Mouse (Mus musculus) bone marrow, adult 2 months (tissue): ENCODE measurements around the gene Fgfr2. TPM values are rescaled to one million over a fixed set of nuclear protein-coding genes. Genes with fewer than 3 reads are reported as not detected.

Experiments used
- H3K27ac ChIP-seq: fragments of 200-500 bp; 2 replicates; pipeline ENCODE4 v1.5.1; 2012; ENCODE audit warnings: low read depth, mild to moderate bottlenecking, control low read depth, inconsistent platforms, low read length; ENCODE audit not compliant: control insufficient read depth, poor library complexity, insufficient read depth
- H3K4me1 ChIP-seq: fragments of 200-500 bp; 2 replicates; pipeline ENCODE4 v1.6.1; 2011; ENCODE audit warnings: low read length; ENCODE audit not compliant: control insufficient read depth, insufficient read depth
- H3K4me3 ChIP-seq: fragments of 200-500 bp; replicated peaks from 2 replicates; pipeline ENCODE3; 2011; ENCODE audit warnings: mild to moderate bottlenecking, low read depth, low read length, control low read depth; ENCODE audit not compliant: control insufficient read depth
- CTCF ChIP-seq: fragments of 200-500 bp; IDR thresholded peaks from 2 replicates; pipeline ENCODE4 v1.5.1; 2011; ENCODE audit warnings: low read length, control low read depth; ENCODE audit not compliant: control insufficient read depth, insufficient read depth
- POLR2A ChIP-seq: fragments of 200-500 bp; IDR thresholded peaks from 2 replicates; pipeline ENCODE4 v1.6.1; 2011; ENCODE audit warnings: low read depth, mild to moderate bottlenecking, control low read depth, low read length, borderline replicate concordance; ENCODE audit not compliant: control insufficient read depth
- WGBS: fragments of 180-500 bp; shearing (Covaris S2); methylation state at CpG from one replicate; pipeline ENCODE4 v1.1.7; 2018; 5-methylcytosine and 5-hydroxymethylcytosine counted together
- polyA plus RNA-seq: library from polyadenylated mRNA; stranded (reverse); fragments of >200 nt; gene quantifications from 2 replicates; pipeline ENCODE4 v1.2.4, GENCODE M21; 2011; ENCODE audit warnings: low replicate concordance; ENCODE audit not compliant: missing spikeins, insufficient read depth, insufficient read length

Gene Fgfr2
- polyA plus RNA-seq, 1 experiment: 8.2 TPM

DNA sequence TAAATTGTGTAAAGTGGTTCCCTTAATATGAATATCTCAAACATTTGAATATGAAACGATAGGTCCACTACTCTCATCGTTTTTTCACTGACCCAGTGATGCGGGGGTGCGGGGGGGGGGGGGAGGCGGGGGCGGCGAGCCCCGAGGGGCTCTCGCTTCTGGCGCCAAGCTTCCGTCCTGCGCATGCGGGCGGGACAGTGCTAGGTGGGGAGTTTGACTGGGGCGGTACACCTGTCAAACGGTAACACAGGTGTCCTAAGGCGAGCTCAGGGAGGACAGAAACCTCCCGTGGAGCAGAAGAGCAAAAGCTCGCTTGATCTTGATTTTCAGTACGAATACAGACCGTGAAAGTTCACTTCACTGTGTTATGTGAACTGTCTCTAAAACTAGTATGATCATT, 2288.9 kb downstream of the Fgfr2 start:
- H3K4me1 ChIP-seq: no peaks in the 10 kb centered on the region; the same call in 1 of the 2 replicates
- no peak for TF ChIP-seq POLR2A
- TF ChIP-seq CTCF: no peak
- WGBS: 43% methylated on average over 21 of the region's 21 CpGs
- H3K4me3 ChIP-seq: no peak overlapping the region
- no peak overlapping the region for H3K27ac ChIP-seq

DNA sequence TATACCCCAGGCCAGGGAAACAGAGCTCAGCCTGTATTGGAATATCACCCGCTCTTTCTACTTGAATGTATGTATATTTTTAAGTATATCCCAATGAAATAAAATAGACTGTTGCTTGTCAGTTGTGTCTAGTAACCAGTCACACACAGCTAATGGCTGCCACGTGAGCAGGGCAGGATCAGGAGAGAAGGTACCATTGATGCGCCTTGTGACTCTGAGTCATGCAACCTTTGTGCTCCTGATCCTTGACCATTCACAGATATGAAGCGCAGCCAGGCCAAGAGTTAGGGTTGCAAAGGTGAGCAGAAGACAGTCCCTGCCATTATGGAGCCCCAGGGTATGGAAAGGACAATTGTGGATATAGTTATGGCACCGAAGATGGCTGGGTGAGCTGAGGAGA, 2291.6 kb downstream of the Fgfr2 start:
- H3K27ac ChIP-seq: no peak overlapping the region
- WGBS: 81% methylated on average over 5 of the region's 5 CpGs
- no peak overlapping the region for H3K4me3 ChIP-seq
- TF ChIP-seq CTCF: no peak
- no peak for TF ChIP-seq POLR2A
- no peaks in the 10 kb centered on the region; the same call in 1 of the 2 replicates for H3K4me1 ChIP-seq

DNA sequence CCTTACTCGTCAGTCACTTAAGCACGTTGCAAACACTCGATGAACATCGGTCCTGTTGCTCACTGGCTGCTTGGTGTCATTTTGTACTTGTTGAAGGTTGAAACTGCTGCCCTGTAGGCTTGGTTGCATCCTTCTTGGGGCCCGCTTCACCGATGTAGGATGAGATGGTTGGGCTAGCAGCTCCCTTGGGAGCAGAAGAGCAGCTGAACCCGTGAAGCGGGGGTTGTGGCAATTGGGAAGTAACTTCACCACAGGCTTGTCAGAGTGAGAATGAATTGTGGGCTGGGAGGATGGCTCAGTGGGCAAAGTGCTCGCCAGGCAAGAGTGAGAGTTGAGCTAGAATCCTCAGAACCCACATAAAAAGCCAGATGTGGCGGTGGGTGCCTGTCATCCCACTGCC, 2294.7 kb downstream of the Fgfr2 start:
- Histone ChIP-seq H3K4me3 (no peak overlapping the region), H3K4me1 (no peaks in the 10 kb centered on the region; the same call in 1 of the 2 replicates), H3K27ac (no peak overlapping the region)
- 41% methylated on average over 10 of the region's 10 CpGs for WGBS
- no peak for TF ChIP-seq CTCF
- TF ChIP-seq POLR2A: no peak

DNA sequence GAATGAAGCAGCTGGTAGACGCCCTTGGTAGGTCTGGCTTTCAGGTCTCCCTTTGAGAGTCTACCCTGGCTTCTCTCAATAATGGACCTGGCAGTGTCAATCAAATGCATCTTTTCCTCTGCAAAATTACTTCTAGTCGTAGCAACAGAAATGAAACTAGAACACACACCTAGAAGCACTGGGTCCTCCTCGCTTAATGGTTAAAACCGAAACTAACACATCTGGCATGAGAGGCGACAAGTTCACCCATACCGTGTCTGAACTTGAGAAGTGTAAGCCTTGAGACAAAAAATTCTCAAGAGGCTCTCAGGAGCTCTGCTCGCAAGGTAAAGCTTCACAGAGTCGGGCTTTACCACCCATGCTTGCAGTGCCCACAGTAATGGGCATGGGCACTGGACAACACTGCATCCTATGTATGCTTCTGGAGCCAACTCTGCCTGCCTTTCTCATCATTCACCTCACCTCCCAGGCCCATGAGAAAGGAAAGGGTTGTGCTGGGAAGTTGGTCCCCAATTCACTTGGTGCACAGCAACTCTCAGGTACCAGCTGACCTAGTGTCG, 2295.2 kb downstream of the Fgfr2 start:
- H3K27ac ChIP-seq: no peak overlapping the region
- H3K4me1 ChIP-seq: no peaks in the 10 kb centered on the region; the same call in 1 of the 2 replicates
- 60% methylated on average over 9 of the region's 9 CpGs for WGBS
- H3K4me3 ChIP-seq: no peak overlapping the region
- no peak for TF ChIP-seq POLR2A
- TF ChIP-seq CTCF: no peak

DNA sequence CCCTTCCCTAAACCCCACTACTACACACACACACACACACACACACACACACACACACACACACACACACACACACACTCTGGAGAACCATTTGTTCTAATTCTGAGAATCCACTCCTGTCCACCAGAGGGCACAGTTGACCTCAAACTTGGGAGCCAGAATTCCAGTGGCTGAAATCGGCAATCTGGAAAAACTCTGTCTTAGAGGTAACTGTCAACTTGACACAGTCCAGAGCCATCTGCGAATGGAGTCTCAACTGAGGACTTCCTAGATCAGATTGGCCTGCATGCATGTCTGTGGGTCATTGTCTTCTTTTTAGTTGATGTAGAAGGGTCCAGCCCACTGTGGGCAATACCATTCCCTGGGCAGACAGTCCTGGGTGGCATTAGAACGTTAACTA, 2295.7 kb downstream of the Fgfr2 start:
- Histone ChIP-seq H3K4me1 (no peaks in the 10 kb centered on the region; the same call in 1 of the 2 replicates), H3K4me3 (no peak overlapping the region), H3K27ac (no peak overlapping the region)
- WGBS: 57% methylated on average over 3 of the region's 3 CpGs
- TF ChIP-seq POLR2A (no peak), CTCF (no peak)

DNA sequence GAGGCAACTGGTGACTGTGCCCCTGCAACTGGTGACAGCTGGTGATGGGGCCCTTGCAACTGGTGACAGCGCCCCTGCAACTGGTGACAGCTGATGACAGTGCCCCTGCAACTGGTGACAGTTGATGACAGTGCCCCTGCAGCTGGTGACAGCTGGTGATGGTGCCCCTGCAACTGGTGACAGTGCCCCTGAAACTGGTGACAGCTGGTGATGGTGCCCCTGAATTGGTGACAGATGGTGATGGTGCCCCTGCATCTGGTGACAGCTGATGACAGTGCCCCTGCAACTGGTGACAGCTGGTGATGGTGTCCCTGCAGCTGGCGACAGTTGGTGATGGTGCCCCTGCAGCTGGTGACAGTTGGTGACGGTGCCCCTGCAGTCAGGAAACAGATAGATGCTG, 2296.8 kb downstream of the Fgfr2 start:
- WGBS: 52% methylated on average over 3 of the region's 3 CpGs
- H3K27ac ChIP-seq: 0 out of 2 replicates have a peak overlapping the region, but pooled peaks have one; percentile 7
- no peak for TF ChIP-seq CTCF
- no peak for TF ChIP-seq POLR2A
- H3K4me3 ChIP-seq: no peak overlapping the region
- H3K4me1 ChIP-seq: no peaks in the 10 kb centered on the region; the same call in 1 of the 2 replicates

DNA sequence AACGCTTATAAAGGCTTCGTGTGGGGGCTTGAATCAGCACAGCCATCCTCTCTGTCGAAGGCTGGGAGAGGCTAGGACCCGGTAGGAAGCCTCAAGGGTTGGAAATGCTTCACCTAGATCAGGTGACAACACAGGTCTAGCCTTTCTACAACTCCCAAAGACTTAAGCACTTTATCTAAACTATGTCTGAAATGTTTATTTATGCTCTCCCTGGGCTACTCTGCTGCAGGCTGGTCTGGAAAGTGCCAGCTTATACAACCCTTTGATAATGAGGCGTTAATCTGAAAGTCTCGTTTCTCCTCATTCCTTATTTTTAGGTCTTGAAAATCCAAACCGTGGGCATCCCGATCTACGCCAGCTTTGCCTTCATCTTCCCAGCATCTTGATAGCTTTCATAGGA, 2299.2 kb downstream of the Fgfr2 start:
- WGBS: 75% methylated on average over 9 of the region's 9 CpGs
- Histone ChIP-seq H3K4me1 (no peaks in the 10 kb centered on the region; the same call in 1 of the 2 replicates), H3K27ac (no peak overlapping the region), H3K4me3 (no peak overlapping the region)
- TF ChIP-seq CTCF (no peak), POLR2A (no peak)

DNA sequence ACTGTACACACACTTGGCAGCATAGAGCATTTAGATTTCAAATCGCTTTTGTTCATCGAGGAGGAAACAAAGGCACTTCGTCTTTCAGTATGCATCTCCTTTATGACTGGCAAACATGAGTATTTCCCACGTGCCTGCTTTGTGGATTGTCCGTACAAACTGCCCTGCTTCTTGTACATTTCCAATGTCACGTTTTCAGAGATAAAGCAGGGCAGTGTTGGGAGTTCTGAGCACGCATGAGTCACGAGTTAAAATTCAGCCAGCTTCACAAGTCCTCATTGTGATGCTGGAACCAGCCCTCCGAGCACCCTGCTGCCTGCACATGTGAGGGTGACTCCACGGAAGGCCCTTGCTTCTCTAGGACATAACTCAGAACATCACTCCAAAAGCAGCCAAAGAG, 2303.5 kb downstream of the Fgfr2 start:
- Histone ChIP-seq H3K4me1 (no peaks in the 10 kb centered on the region; the same call in 1 of the 2 replicates), H3K27ac (no peak overlapping the region), H3K4me3 (no peak overlapping the region)
- TF ChIP-seq CTCF (no peak), POLR2A (no peak)
- 86% methylated on average over 10 of the region's 10 CpGs for WGBS

DNA sequence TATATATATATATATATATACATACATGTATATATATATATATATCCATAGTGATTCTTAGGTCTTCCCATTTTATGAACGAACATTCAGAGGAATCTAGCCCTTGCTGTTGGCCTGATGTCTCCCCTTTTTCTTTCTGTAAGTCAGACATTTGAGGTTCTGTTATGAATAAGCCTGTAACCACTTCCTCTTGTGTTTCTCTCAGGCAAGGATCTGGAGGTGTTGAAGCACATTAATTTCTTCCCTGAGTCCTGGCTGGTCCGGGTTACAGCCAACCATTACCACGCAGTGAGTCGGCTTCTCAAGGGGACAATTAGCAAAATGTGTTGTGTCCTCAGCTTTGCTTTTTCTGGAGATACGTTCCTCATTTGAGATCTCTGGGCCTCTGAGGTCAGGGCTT, 2304.3 kb downstream of the Fgfr2 start:
- no peak overlapping the region for H3K27ac ChIP-seq
- WGBS: under 1% methylated on average over 5 of the region's 5 CpGs
- no peak for TF ChIP-seq POLR2A
- no peak for TF ChIP-seq CTCF
- no peaks in the 10 kb centered on the region; the same call in 1 of the 2 replicates for H3K4me1 ChIP-seq
- no peak overlapping the region for H3K4me3 ChIP-seq
